Mouse (Mus musculus) hindbrain, postnatal 0 days (tissue): ENCODE results near the gene Plcxd2. TPM values are rescaled to one million over a fixed set of nuclear protein-coding genes. Genes with fewer than 3 reads are reported as not detected.

Experiments used
- ATAC-seq: fragments of 200-750 bp; cut with Nextera tagmentation; 2 replicates; pipeline ENCODE4 v1.8.0; 2017; ENCODE audit warnings: mild to moderate bottlenecking, moderate TSS enrichment, moderate library complexity
- DNase-seq: peaks from one replicate; pipeline ENCODE4 v3.0.0-alpha.2; 2015; ENCODE audit warnings: low spot score
- H3K27ac ChIP-seq: fragments of 300-500 bp; sonication (generic); 2 replicates; pipeline ENCODE4 v1.5.1; 2014; ENCODE audit warnings: mild to moderate bottlenecking
- H3K27me3 ChIP-seq: fragments of 300-500 bp; sonication (generic); 2 replicates; pipeline ENCODE4 v1.6.1; 2014; ENCODE audit warnings: low read length, mixed read lengths; ENCODE audit not compliant: insufficient read depth
- H3K36me3 ChIP-seq: fragments of 300-500 bp; sonication (generic); 2 replicates; pipeline ENCODE4 v1.6.1; 2014; ENCODE audit warnings: low read length, mixed read lengths; ENCODE audit not compliant: insufficient read depth
- H3K4me1 ChIP-seq: fragments of 300-500 bp; sonication (generic); 2 replicates; pipeline ENCODE4 v1.6.1; 2014; ENCODE audit warnings: antibody characterized with exemption, low read length, mixed read lengths; ENCODE audit not compliant: insufficient read depth
- H3K4me2 ChIP-seq: fragments of 300-500 bp; sonication (generic); 2 replicates; pipeline ENCODE4 v1.6.1; 2014; ENCODE audit warnings: low read depth, mild to moderate bottlenecking, low read length, moderate library complexity, mixed read lengths
- H3K4me3 ChIP-seq: fragments of 300-500 bp; sonication (generic); 2 replicates; pipeline ENCODE4 v1.5.1; 2014; ENCODE audit warnings: low read length
- H3K9ac ChIP-seq: fragments of 300-500 bp; sonication (generic); replicated peaks from 2 replicates; pipeline ENCODE4 v1.6.1; 2014; ENCODE audit warnings: mild to moderate bottlenecking, low read length, moderate library complexity, mixed read lengths
- H3K9me3 ChIP-seq: fragments of 300-500 bp; sonication (generic); 2 replicates; pipeline ENCODE4 v1.6.1; 2016; ENCODE audit warnings: low read length, mixed read lengths
- CTCF ChIP-seq: IDR thresholded peaks from 2 replicates; pipeline ENCODE4 v1.5.1; 2016; ENCODE audit warnings: antibody characterized with exemption, control low read depth, low read depth
- WGBS: fragments of 180-500 bp; shearing (Covaris S2); extraction: QIAGEN DNeasy Blood & Tissue Kit; methylation state at CpG from one replicate; pipeline ENCODE4 v1.1.7; 2014; 5-methylcytosine and 5-hydroxymethylcytosine counted together
- polyA plus RNA-seq: library from polyadenylated mRNA; unstranded; fragments of >200 nt; fragmentation: Nextera tagmentation; extraction: Ambion mirVana; gene quantifications from 2 replicates; pipeline ENCODE4 v1.2.1, GENCODE M21; 2015
- total RNA-seq: library from RNA; depleted of rRNA; stranded (reverse); fragments of >200 nt; gene quantifications from 2 replicates; pipeline ENCODE4 v1.2.3, GENCODE M21; 2014

Plcxd2 gene
- total and polyA plus RNA-seq, 2 experiments from 2014 or later, result 12.7 to 38.3 TPM

- no peak for ATAC-seq
- H3K9me3 ChIP-seq, result no peaks in the 10 kb centered on the region
Observed at GRCm38 (mm10) chr16:45990901-45991676, 18.9 kb downstream of the Plcxd2 start.

GRCm38 (mm10) chr16:45986236-45986635, 23.8 kb downstream of the Plcxd2 start:
- no peaks in the 10 kb centered on the region for H3K9me3 ChIP-seq

More at GRCm38 (mm10) chr16:45990901-45991676, 18.9 kb downstream of the Plcxd2 start:
- H3K27me3 ChIP-seq, result no peaks in the 10 kb centered on the region
- peak; percentile 52 for TF ChIP-seq CTCF
- H3K36me3 ChIP-seq, result no peaks in the 10 kb centered on the region
- H3K9ac ChIP-seq, result no peak overlapping the region
- H3K4me1 ChIP-seq, result no peaks in the 10 kb centered on the region
- H3K27ac ChIP-seq, result no peak overlapping the region
- no peak overlapping the region for H3K4me2 ChIP-seq
- 49% methylated on average over 10 of the region's 10 CpGs for WGBS
- DNase-seq, result peak; percentile 70
- H3K4me3 ChIP-seq, result no peak overlapping the region

GRCm38 (mm10) chr16:45984610-45985606, 25.1 kb downstream of the Plcxd2 start:
- H3K27me3 ChIP-seq, result no peaks in the 10 kb centered on the region
- WGBS, result 74% methylated on average over 4 of the region's 4 CpGs
- no peaks in the 10 kb centered on the region for H3K9me3 ChIP-seq
- TF ChIP-seq CTCF, result no peak
- no peaks in the 10 kb centered on the region for H3K36me3 ChIP-seq
- ATAC-seq (peak; percentile 78), DNase-seq (peak; percentile 49)
- H3K27ac ChIP-seq, result peak overlapping the region; percentile 60; the same call in 1 of the 2 replicates
- H3K4me3 ChIP-seq, result no peak overlapping the region
- H3K9ac ChIP-seq, result no peak overlapping the region
- H3K4me2 ChIP-seq, result no peak overlapping the region
- no peaks in the 10 kb centered on the region for H3K4me1 ChIP-seq

More at GRCm38 (mm10) chr16:45986236-45986635, 23.8 kb downstream of the Plcxd2 start:
- H3K9ac ChIP-seq, result no peak overlapping the region
- H3K4me2 ChIP-seq, result no peak overlapping the region
- H3K27me3 ChIP-seq, result no peaks in the 10 kb centered on the region
- ATAC-seq (no peak), DNase-seq (no peak)
- no peaks in the 10 kb centered on the region for H3K4me1 ChIP-seq
- H3K36me3 ChIP-seq, result no peaks in the 10 kb centered on the region
- 64% methylated on average over 1 of the region's 1 CpGs for WGBS
- TF ChIP-seq CTCF, result no peak
- H3K27ac ChIP-seq, result no peak overlapping the region
- H3K4me3 ChIP-seq, result no peak overlapping the region

- 64% methylated on average over 1 of the region's 1 CpGs for WGBS
- Histone ChIP-seq H3K27me3 (no peaks in the 10 kb centered on the region), H3K4me1 (no peaks in the 10 kb centered on the region), H3K4me2 (no peak overlapping the region), H3K9ac (no peak overlapping the region), H3K36me3 (no peaks in the 10 kb centered on the region), H3K4me3 (no peak overlapping the region), H3K9me3 (no peaks in the 10 kb centered on the region), H3K27ac (no peak overlapping the region)
- ATAC-seq (no peak), DNase-seq (no peak)
- TF ChIP-seq CTCF, result no peak
Observed at GRCm38 (mm10) chr16:45976251-45976650, 33.8 kb downstream of the Plcxd2 start.

- ATAC-seq (0 out of 2 replicates have a peak, but pooled peaks have one; percentile 10), DNase-seq (no peak)
- Histone ChIP-seq H3K27ac (no peak overlapping the region), H3K9ac (no peak overlapping the region), H3K36me3 (no peaks in the 10 kb centered on the region), H3K4me3 (no peak overlapping the region), H3K4me1 (no peaks in the 10 kb centered on the region), H3K27me3 (no peaks in the 10 kb centered on the region), H3K9me3 (no peaks in the 10 kb centered on the region), H3K4me2 (no peak overlapping the region)
- peak; percentile 35; the same call in 1 of the 2 replicates for TF ChIP-seq CTCF
- 63% methylated on average over 9 of the region's 9 CpGs for WGBS
Observed at GRCm38 (mm10) chr16:45973959-45974686, 35.9 kb downstream of the Plcxd2 start.

GRCm38 (mm10) chr16:45970187-45970586, 39.8 kb downstream of the Plcxd2 start:
- Histone ChIP-seq H3K9me3 (no peaks in the 10 kb centered on the region), H3K4me2 (no peak overlapping the region), H3K4me3 (no peak overlapping the region), H3K27ac (no peak overlapping the region), H3K4me1 (no peaks in the 10 kb centered on the region), H3K27me3 (no peaks in the 10 kb centered on the region), H3K9ac (no peak overlapping the region), H3K36me3 (no peaks in the 10 kb centered on the region)
- DNase-seq (peak; percentile 20), ATAC-seq (no peak)
- WGBS, result 95% methylated on average over 2 of the region's 2 CpGs
- no peak for TF ChIP-seq CTCF
